Mouse (Mus musculus): Measurements from ENCODE around the gene Gm11397. TPM values are rescaled to one million over a fixed set of nuclear protein-coding genes. Genes with fewer than 3 reads are reported as not detected.

The Gm11397 gene
- polyA plus RNA-seq (2015; fragmentation: Nextera tagmentation; extraction: Ambion mirVana), result not detected in 2 replicates

GRCm38 (mm10) chr13:33395461-33395860 lies at the start of gene Gm11397:
Gm11397 (plus strand) TSS chr13:33395761.

Other genes starting within 250 kb of the Gm11397 start
- not detected in 2 replicates for gene Serpinb9c, start 236.0 kb upstream of the Gm11397 start, polyA plus RNA-seq (2015; fragmentation: Nextera tagmentation; extraction: Ambion mirVana)
- gene Serpinb9d, start 202.8 kb upstream of the Gm11397 start, polyA plus RNA-seq (2015; fragmentation: Nextera tagmentation; extraction: Ambion mirVana), result not detected in 2 replicates
- not detected in 2 replicates for gene Serpinb9e, start 146.1 kb upstream of the Gm11397 start, polyA plus RNA-seq (2015; fragmentation: Nextera tagmentation; extraction: Ambion mirVana)
- not detected in 2 replicates for gene Serpinb9f, start 71.7 kb upstream of the Gm11397 start, polyA plus RNA-seq (2015; fragmentation: Nextera tagmentation; extraction: Ambion mirVana)
- gene Serpinb9g, start 89.0 kb downstream of the Gm11397 start, polyA plus RNA-seq (2015; fragmentation: Nextera tagmentation; extraction: Ambion mirVana), result not detected in 2 replicates

Data from neural tube, postnatal 0 days (tissue).